Mouse (Mus musculus): ENCODE measurements around the gene Olfr767. TPM values are rescaled to one million over a fixed set of nuclear protein-coding genes. Genes with fewer than 3 reads are reported as not detected.
"Not testable (repeated sequence)": the region's sequence is repeated elsewhere in the genome, so short reads cannot be mapped to it uniquely, and the experiment has no call there.

Olfr767 gene
- polyA plus RNA-seq (2014; fragmentation: Nextera tagmentation; extraction: Ambion mirVana), result not detected in 2 replicates

DNA sequence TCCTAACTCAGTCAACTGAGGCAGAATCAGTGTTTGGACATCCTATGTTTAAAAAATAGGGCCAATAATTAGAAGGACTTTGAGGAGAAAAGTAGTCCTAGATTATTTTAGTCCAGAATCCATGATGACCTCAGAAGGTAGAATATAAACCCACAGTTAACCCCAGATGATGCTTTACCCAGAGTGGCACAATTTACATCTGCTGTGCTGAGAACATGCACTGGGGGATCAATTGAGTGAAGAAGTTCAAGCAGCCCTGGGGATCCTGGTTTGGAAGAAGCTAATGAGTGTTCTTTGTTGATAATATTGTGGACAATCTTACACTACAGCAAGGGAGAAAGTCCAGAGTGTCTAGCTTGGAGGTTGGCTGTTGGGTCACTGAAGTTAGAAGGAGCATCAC is at the start of gene Olfr767:
Olfr767 (minus strand) TSS at position 101 of the 400 bp plus-strand sequence.
- not testable (repeated sequence) for H3K27me3 ChIP-seq (ENCODE audit: insufficient read depth, low read length)

GRCm38 (mm10) chr10:129117761-129118160 is 35.1 kb upstream of the Olfr767 start, which contains the start of gene Olfr769:
Gene Olfr769, minus strand, starts transcription at chr10:129117861.
- WGBS, result 58% methylated on average over 2 of the region's 2 CpGs
- no peaks in the 10 kb centered on the region for H3K36me3 ChIP-seq (ENCODE audit: insufficient read depth)
- no peak within 1 kb of the TSS for H3K27ac ChIP-seq (ENCODE audit: low read depth)
- H3K9ac ChIP-seq, result no peak within 1 kb of the TSS
- H3K9me3 ChIP-seq (ENCODE audit: low read depth, low read length), result no peaks in the 10 kb centered on the region
- no peaks in the 10 kb centered on the region for H3K4me1 ChIP-seq (ENCODE audit: insufficient read depth)
- no peak for TF ChIP-seq CTCF (IDR thresholded peaks at IDR 0.05; ENCODE audit: low read depth)
- DNase-seq (no peak), ATAC-seq (ENCODE audit: insufficient read depth) (no peak)
- no peak within 1 kb of the TSS for H3K4me3 ChIP-seq (ENCODE audit: low read depth, low read length)
- H3K4me2 ChIP-seq, result no peak within 1 kb of the TSS
- H3K27me3 ChIP-seq (ENCODE audit: insufficient read depth, low read length), result no peaks in the 10 kb centered on the region

More for the DNA sequence above, at the start of gene Olfr767:
- not testable (repeated sequence) for H3K4me1 ChIP-seq (ENCODE audit: insufficient read depth); DNase-seq; H3K4me2 ChIP-seq; H3K9me3 ChIP-seq (ENCODE audit: low read depth, low read length); H3K27ac ChIP-seq (ENCODE audit: low read depth); H3K36me3 ChIP-seq (ENCODE audit: insufficient read depth); H3K9ac ChIP-seq; ATAC-seq (ENCODE audit: insufficient read depth); H3K4me3 ChIP-seq (ENCODE audit: low read depth, low read length)

GRCm38 (mm10) chr10:129115146-129115545 is 32.4 kb upstream of the Olfr767 start:
- no peaks in the 10 kb centered on the region for H3K4me1 ChIP-seq (ENCODE audit: insufficient read depth)
- no peak for TF ChIP-seq CTCF (IDR thresholded peaks at IDR 0.05; ENCODE audit: low read depth)
- no peaks in the 10 kb centered on the region for H3K36me3 ChIP-seq (ENCODE audit: insufficient read depth)
- no peak overlapping the region for H3K4me3 ChIP-seq (ENCODE audit: low read depth, low read length)
- DNase-seq (no peak), ATAC-seq (ENCODE audit: insufficient read depth) (no peak)
- no peaks in the 10 kb centered on the region for H3K27me3 ChIP-seq (ENCODE audit: insufficient read depth, low read length)
- no peak overlapping the region for H3K27ac ChIP-seq (ENCODE audit: low read depth)
- no peak overlapping the region for H3K4me2 ChIP-seq
- WGBS, result 88% methylated on average over 3 of the region's 3 CpGs
- no peaks in the 10 kb centered on the region for H3K9me3 ChIP-seq (ENCODE audit: low read depth, low read length)
- no peak overlapping the region for H3K9ac ChIP-seq

- no peak overlapping the region for H3K4me2 ChIP-seq
- no peaks in the 10 kb centered on the region for H3K9me3 ChIP-seq (ENCODE audit: low read depth, low read length)
- 25% methylated on average over 3 of the region's 3 CpGs for WGBS
- no peaks in the 10 kb centered on the region for H3K36me3 ChIP-seq (ENCODE audit: insufficient read depth)
- no peak overlapping the region for H3K27ac ChIP-seq (ENCODE audit: low read depth)
- H3K27me3 ChIP-seq (ENCODE audit: insufficient read depth, low read length), result no peaks in the 10 kb centered on the region
- no peak overlapping the region for H3K9ac ChIP-seq
- no peak for ATAC-seq (ENCODE audit: insufficient read depth)
- no peak for DNase-seq
- no peak overlapping the region for H3K4me3 ChIP-seq (ENCODE audit: low read depth, low read length)
- no peaks in the 10 kb centered on the region for H3K4me1 ChIP-seq (ENCODE audit: insufficient read depth)
- no peak for TF ChIP-seq CTCF (IDR thresholded peaks at IDR 0.05; ENCODE audit: low read depth)
These were observed 18.5 kb upstream of the Olfr767 start for GRCm38 (mm10) chr10:129101231-129101630.

DNA sequence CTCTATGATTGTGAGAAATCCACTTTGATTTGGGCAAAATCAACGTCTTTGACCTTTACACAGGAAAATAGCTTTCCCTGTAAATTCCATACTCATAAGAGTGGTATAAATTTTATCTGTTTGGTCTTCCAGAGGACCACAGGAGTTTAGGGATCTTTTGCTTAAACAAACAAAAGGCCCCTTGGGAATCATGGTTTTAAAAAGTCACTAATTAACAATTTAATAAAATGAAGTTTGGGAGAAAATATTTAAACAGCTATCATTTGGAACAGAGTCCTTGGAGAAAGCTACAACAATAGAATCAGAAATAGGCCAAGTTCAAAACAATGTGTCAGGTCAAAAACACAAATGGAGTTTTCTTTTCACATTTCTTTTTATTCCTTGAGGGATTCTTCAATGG is 16.6 kb upstream of the Olfr767 start, which contains the start of gene Olfr768:
Olfr768 (minus strand) TSS at position 101 of the 400 bp plus-strand sequence.
- DNase-seq (no peak), ATAC-seq (ENCODE audit: insufficient read depth) (no peak)
- no peaks in the 10 kb centered on the region for H3K4me1 ChIP-seq (ENCODE audit: insufficient read depth)
- no peak within 1 kb of the TSS for H3K9ac ChIP-seq
- no peak within 1 kb of the TSS for H3K4me3 ChIP-seq (ENCODE audit: low read depth, low read length)
- no peak within 1 kb of the TSS for H3K4me2 ChIP-seq
- H3K9me3 ChIP-seq (ENCODE audit: low read depth, low read length), result no peaks in the 10 kb centered on the region
- 57% methylated on average over 1 of the region's 1 CpGs for WGBS
- no peaks in the 10 kb centered on the region for H3K36me3 ChIP-seq (ENCODE audit: insufficient read depth)
- no peak within 1 kb of the TSS for H3K27ac ChIP-seq (ENCODE audit: low read depth)
- TF ChIP-seq CTCF (IDR thresholded peaks at IDR 0.05; ENCODE audit: low read depth), result no peak
- no peaks in the 10 kb centered on the region for H3K27me3 ChIP-seq (ENCODE audit: insufficient read depth, low read length)

DNA sequence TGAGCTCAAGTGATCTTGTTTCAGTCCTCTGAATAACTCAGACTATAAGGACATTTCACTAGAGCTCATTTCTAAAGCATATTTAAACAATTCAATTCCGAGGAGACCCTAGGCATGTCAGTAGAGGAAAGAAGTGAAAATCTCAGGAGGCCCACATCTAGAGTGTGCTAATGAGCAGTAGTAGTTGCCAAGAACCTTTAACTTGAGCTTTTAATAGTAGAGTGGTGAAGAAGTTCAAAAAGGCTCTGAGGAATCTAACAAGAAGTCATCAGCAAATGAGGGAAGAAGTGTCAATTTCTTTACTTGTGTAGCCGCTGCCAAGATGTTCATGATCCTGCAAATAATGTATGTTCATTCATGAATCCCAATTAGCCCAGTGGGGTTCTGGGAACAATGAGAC is 13.8 kb downstream of the Olfr767 start, which contains the start of gene Olfr766-ps1:
Olfr766-ps1 (minus strand) TSS at position 101 of the 400 bp plus-strand sequence.
- no peak within 1 kb of the TSS for H3K9ac ChIP-seq
- ATAC-seq (ENCODE audit: insufficient read depth) (no peak), DNase-seq (no peak)
- no peak within 1 kb of the TSS for H3K4me2 ChIP-seq
- no peak within 1 kb of the TSS for H3K27ac ChIP-seq (ENCODE audit: low read depth)
- 75% methylated on average over 2 of the region's 2 CpGs for WGBS
- no peaks in the 10 kb centered on the region for H3K9me3 ChIP-seq (ENCODE audit: low read depth, low read length)
- no peaks in the 10 kb centered on the region for H3K4me1 ChIP-seq (ENCODE audit: insufficient read depth)
- H3K4me3 ChIP-seq (ENCODE audit: low read depth, low read length), result no peak within 1 kb of the TSS
- no peak for TF ChIP-seq CTCF (IDR thresholded peaks at IDR 0.05; ENCODE audit: low read depth)
- no peaks in the 10 kb centered on the region for H3K36me3 ChIP-seq (ENCODE audit: insufficient read depth)
- H3K27me3 ChIP-seq (ENCODE audit: insufficient read depth, low read length), result no peaks in the 10 kb centered on the region

GRCm38 (mm10) chr10:129049898-129050297 is 32.8 kb downstream of the Olfr767 start, which contains the start of gene Olfr765:
Gene Olfr765, minus strand, starts transcription at chr10:129049998.
- not testable (repeated sequence) for DNase-seq; H3K4me1 ChIP-seq (ENCODE audit: insufficient read depth); H3K9ac ChIP-seq; H3K36me3 ChIP-seq (ENCODE audit: insufficient read depth); H3K9me3 ChIP-seq (ENCODE audit: low read depth, low read length); H3K27ac ChIP-seq (ENCODE audit: low read depth); ATAC-seq (ENCODE audit: insufficient read depth); H3K27me3 ChIP-seq (ENCODE audit: insufficient read depth, low read length); H3K4me3 ChIP-seq (ENCODE audit: low read depth, low read length); H3K4me2 ChIP-seq

GRCm38 (mm10) chr10:129039796-129040195 is 42.9 kb downstream of the Olfr767 start, which contains the start of gene Olfr764-ps1:
Gene Olfr764-ps1, minus strand, starts transcription at chr10:129039896.
- no peak within 1 kb of the TSS for H3K4me2 ChIP-seq
- DNase-seq (no peak), ATAC-seq (ENCODE audit: insufficient read depth) (no peak)
- H3K9ac ChIP-seq, result no peak within 1 kb of the TSS
- no peaks in the 10 kb centered on the region for H3K4me1 ChIP-seq (ENCODE audit: insufficient read depth)
- H3K36me3 ChIP-seq (ENCODE audit: insufficient read depth), result no peaks in the 10 kb centered on the region
- no peak within 1 kb of the TSS for H3K4me3 ChIP-seq (ENCODE audit: low read depth, low read length)
- no peak within 1 kb of the TSS for H3K27ac ChIP-seq (ENCODE audit: low read depth)
- H3K9me3 ChIP-seq (ENCODE audit: low read depth, low read length), result no peaks in the 10 kb centered on the region
- no peak for TF ChIP-seq CTCF (IDR thresholded peaks at IDR 0.05; ENCODE audit: low read depth)
- H3K27me3 ChIP-seq (ENCODE audit: insufficient read depth, low read length), result no peaks in the 10 kb centered on the region
- WGBS, result 73% methylated on average over 3 of the region's 3 CpGs

Measured in lung, embryonic 14.5 days (tissue).